Mouse (Mus musculus): ENCODE measurements around the gene Abi3bp. TPM values are rescaled to one million over a fixed set of nuclear protein-coding genes. Genes with fewer than 3 reads are reported as not detected.

The Abi3bp gene
- total RNA-seq, 2 experiments from 2014 or later: 5.0 to 7.4 TPM

GRCm38 (mm10) chr16:56503941-56504340 is 26.3 kb downstream of the Abi3bp start:
- DNase-seq: no peak

GRCm38 (mm10) chr16:56518024-56518423 is 40.3 kb downstream of the Abi3bp start:
- peak; percentile 24 to 26 for DNase-seq

- no peak for DNase-seq
Measured at GRCm38 (mm10) chr16:56524359-56524758, 46.7 kb downstream of the Abi3bp start.

GRCm38 (mm10) chr16:56526482-56526881 is 48.8 kb downstream of the Abi3bp start:
- DNase-seq: no peak

- DNase-seq: no peak
Measured at GRCm38 (mm10) chr16:56528079-56528688, 50.5 kb downstream of the Abi3bp start.

GRCm38 (mm10) chr16:56579536-56579935 is 101.9 kb downstream of the Abi3bp start:
- DNase-seq: peak; percentile 50 to 68

GRCm38 (mm10) chr16:56593581-56593980 is 115.9 kb downstream of the Abi3bp start:
- peak in 1 of 2 experiments; percentile 20 for DNase-seq

GRCm38 (mm10) chr16:56594866-56595265 is 117.2 kb downstream of the Abi3bp start:
- no peak for DNase-seq

- DNase-seq: peak in 1 of 2 experiments; percentile 30
Measured at GRCm38 (mm10) chr16:56598427-56598826, 120.7 kb downstream of the Abi3bp start.

GRCm38 (mm10) chr16:56602394-56602793 is 124.7 kb downstream of the Abi3bp start:
- no peak for DNase-seq

- DNase-seq: peak; percentile 27 to 54
Measured at GRCm38 (mm10) chr16:56610572-56610971, 132.9 kb downstream of the Abi3bp start.

- peak in 1 of 2 experiments; percentile 6 for DNase-seq
Measured at GRCm38 (mm10) chr16:56611096-56611867, 133.6 kb downstream of the Abi3bp start.

- no peak for DNase-seq
Measured at GRCm38 (mm10) chr16:56638544-56638943, 160.9 kb downstream of the Abi3bp start.

- DNase-seq: peak; percentile 40 to 49
Measured at GRCm38 (mm10) chr16:56645251-56645650, 167.6 kb downstream of the Abi3bp start.

- peak; percentile 15 to 36 for DNase-seq
Measured at GRCm38 (mm10) chr16:56646382-56647172, 168.9 kb downstream of the Abi3bp start.

- no peak for DNase-seq
Measured at GRCm38 (mm10) chr16:56655193-56655910, 177.7 kb downstream of the Abi3bp start.

GRCm38 (mm10) chr16:56658866-56659265 is 181.2 kb downstream of the Abi3bp start:
- DNase-seq: peak in 1 of 2 experiments; percentile 6

- no peak for DNase-seq
Measured at GRCm38 (mm10) chr16:56669520-56669919, 191.8 kb downstream of the Abi3bp start.

GRCm38 (mm10) chr16:56670941-56671340 is 193.3 kb downstream of the Abi3bp start:
- peak; percentile 26 to 35 for DNase-seq

GRCm38 (mm10) chr16:56673420-56673819 is 195.7 kb downstream of the Abi3bp start:
- DNase-seq: no peak

- peak; percentile 27 to 52 for DNase-seq
Measured at GRCm38 (mm10) chr16:56677146-56677545, 199.5 kb downstream of the Abi3bp start.

All from heart, adult 18-20 months (tissue).